Mouse (Mus musculus): Measurements from ENCODE around the gene Ldah. TPM values are rescaled to one million over a fixed set of nuclear protein-coding genes. Genes with fewer than 3 reads are reported as not detected.

Gene Ldah
- polyA plus RNA-seq, 1 experiment from 2014 or later = 55.4 TPM

- Histone ChIP-seq H3K27me3 (no peaks in the 10 kb centered on the region), H3K4me3 (replicated peaks) (no peak overlapping the region), H3K27ac (replicated peaks) (no peak overlapping the region), H3K9me3 (replicated peaks) (no peaks in the 10 kb centered on the region), H3K36me3 (peaks cover 34% of the 10 kb centered on the region), H3K4me1 (peaks cover 14% of the 10 kb centered on the region), H3K4me2 (replicated peaks) (no peak overlapping the region), H3K9ac (no peak overlapping the region)
- ATAC-seq (ENCODE audit: insufficient number of reproducible peaks, low FRiP score, low TSS enrichment, low read depth) = no peak
- 67% methylated on average over 5 of the region's 5 CpGs for WGBS
Measured at GRCm38 (mm10) chr12:8332174-8332542, 124.3 kb downstream of the Ldah start.

GRCm38 (mm10) chr12:8333617-8334016 lies 125.7 kb downstream of the Ldah start:
- ATAC-seq (ENCODE audit: insufficient number of reproducible peaks, low FRiP score, low TSS enrichment, low read depth) = no peak

GRCm38 (mm10) chr12:8334261-8334660 lies 126.4 kb downstream of the Ldah start:
- ATAC-seq (ENCODE audit: insufficient number of reproducible peaks, low FRiP score, low TSS enrichment, low read depth) = no peak
- H3K4me3 ChIP-seq (replicated peaks) = no peak overlapping the region
- H3K36me3 ChIP-seq = peaks cover 36% of the 10 kb centered on the region
- no peaks in the 10 kb centered on the region for H3K9me3 ChIP-seq (replicated peaks)
- no peak overlapping the region for H3K27ac ChIP-seq (replicated peaks)
- no peak overlapping the region for H3K4me2 ChIP-seq (replicated peaks)
- 87% methylated on average over 4 of the region's 4 CpGs for WGBS
- H3K9ac ChIP-seq = no peak overlapping the region
- peaks cover 26% of the 10 kb centered on the region for H3K4me1 ChIP-seq
- no peaks in the 10 kb centered on the region for H3K27me3 ChIP-seq

More at GRCm38 (mm10) chr12:8333617-8334016, 125.7 kb downstream of the Ldah start:
- H3K4me1 ChIP-seq = peaks cover 21% of the 10 kb centered on the region
- H3K4me2 ChIP-seq (replicated peaks) = no peak overlapping the region
- H3K9ac ChIP-seq = no peak overlapping the region
- no peaks in the 10 kb centered on the region for H3K9me3 ChIP-seq (replicated peaks)
- WGBS = 90% methylated on average over 8 of the region's 8 CpGs
- H3K27ac ChIP-seq (replicated peaks) = no peak overlapping the region
- H3K4me3 ChIP-seq (replicated peaks) = no peak overlapping the region
- peaks cover 35% of the 10 kb centered on the region for H3K36me3 ChIP-seq
- no peaks in the 10 kb centered on the region for H3K27me3 ChIP-seq

Other genes with a start within 250 kb of the Ldah start
- 0.07 TPM in 1 of 2 replicates, not detected in the other for gene Apob, start 230.5 kb upstream of the Ldah start, polyA plus RNA-seq (2015; fragmentation: Nextera tagmentation; extraction: Ambion mirVana)
- 0.54 and 0.85 TPM in 2 replicates for gene Gdf7, start 93.8 kb downstream of the Ldah start, polyA plus RNA-seq (2015; fragmentation: Nextera tagmentation; extraction: Ambion mirVana)
- 16.5 and 18.9 TPM in 2 replicates for gene Hs1bp3, start 105.3 kb downstream of the Ldah start, polyA plus RNA-seq (2015; fragmentation: Nextera tagmentation; extraction: Ambion mirVana)